8 mouse cellular contexts compared by ENCODE assay signal in the genomic region with DNA sequence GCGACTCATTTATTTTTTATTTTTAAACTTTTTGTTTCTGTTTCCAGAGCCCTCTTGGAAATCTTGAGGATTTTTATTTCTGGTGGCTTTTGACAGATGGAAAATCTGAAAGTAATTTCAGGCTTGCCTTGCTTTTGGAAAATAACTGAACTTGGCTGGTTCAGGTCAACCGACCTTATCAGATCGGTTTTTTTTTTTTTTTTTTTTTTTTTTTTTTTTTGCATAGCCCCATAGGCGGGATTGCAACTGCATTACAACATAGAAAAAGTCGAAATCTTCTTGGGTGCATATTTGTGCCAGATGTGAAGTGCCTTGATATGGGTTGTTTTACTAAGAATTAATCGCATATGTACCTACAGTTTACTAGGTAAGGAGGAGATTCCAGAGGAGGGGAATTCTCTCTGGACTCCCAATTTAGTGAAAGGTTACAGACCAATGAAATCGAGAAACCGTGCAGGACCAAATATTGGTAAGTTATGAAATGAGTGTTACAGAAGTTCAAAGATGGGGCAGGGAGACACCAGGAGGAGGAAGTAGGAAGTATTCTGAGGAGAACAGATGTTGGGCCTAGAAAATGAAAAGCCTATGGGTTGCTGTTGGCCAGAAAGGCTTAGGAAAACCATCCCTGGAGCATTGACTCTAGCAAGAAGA. TPM values are rescaled to one million over a fixed set of nuclear protein-coding genes. Genes with fewer than 3 reads are reported as not detected.
DNase-seq lines count a peak whose midpoint lies in the region; ATAC-seq and TF ChIP-seq lines count a peak whose summit lies in the region.

No protein-coding gene starts in this region.

- 8% methylated on average over 8 of the region's 8 CpGs for WGBS in spleen, adult 2 months
- 19% methylated on average over 8 of the region's 8 CpGs for WGBS in embryonic facial prominence, embryonic 12.5 days
- 22% methylated on average over 8 of the region's 8 CpGs for WGBS in hindbrain, embryonic 14.5 days
- whole genome bisulfite sequencing in midbrain, embryonic 14.5 days = 21% methylated on average over 8 of the region's 8 CpGs

- H3K9ac ChIP-seq in embryonic facial prominence, embryonic 12.5 days = peak overlapping the region; percentile 92
- H3K9ac ChIP-seq in hindbrain, embryonic 14.5 days = peak overlapping the region; percentile 91
- H3K9ac ChIP-seq in midbrain, embryonic 14.5 days (replicated peaks; ENCODE audit: low read length) = peak overlapping the region; percentile 95

- TF ChIP-seq CTCF in spleen, adult 2 months (IDR thresholded peaks at IDR 0.05; ENCODE audit: extremely low read depth, insufficient read depth, insufficient read length, insufficient replicate concordance) = no peak

- ATAC-seq in embryonic facial prominence, embryonic 12.5 days (ENCODE audit: insufficient number of reproducible peaks, insufficient read depth, low FRiP score, low TSS enrichment) = no peak
- ATAC-seq in hindbrain, embryonic 14.5 days (ENCODE audit: low FRiP score) = no peak
- no peak for ATAC-seq in midbrain, embryonic 14.5 days (ENCODE audit: low FRiP score, low TSS enrichment)

- intact Hi-C loops in left cerebral cortex, postnatal 25 days (cut with DNase I) = loop anchor here (1.0 to 2.0 kb wide), 3 partner anchors 21 to 1221 kb away; no protein-coding TSS in a partner anchor

- no peak for TF ChIP-seq POLR2A in spleen, adult 2 months (IDR thresholded peaks at IDR 0.05; ENCODE audit: low read depth, low read length)

- peak overlapping the region; percentile 100 for H3K27ac ChIP-seq in spleen, adult 2 months (ENCODE audit: insufficient read depth, low read length)
- H3K27ac ChIP-seq in embryonic facial prominence, embryonic 12.5 days = peak overlapping the region; percentile 97; the same call in 1 of the 2 replicates
- H3K27ac ChIP-seq in hindbrain, embryonic 14.5 days = peak overlapping the region; percentile 98
- peak overlapping the region; percentile 98; the same call in 1 of the 2 replicates for H3K27ac ChIP-seq in midbrain, embryonic 14.5 days (replicated peaks; ENCODE audit: low read depth, low read length)

- peak overlapping the region; percentile 100 for H3K4me3 ChIP-seq in spleen, adult 2 months (ENCODE audit: extremely low read depth, insufficient read depth, insufficient read length)
- H3K4me3 ChIP-seq in embryonic facial prominence, embryonic 12.5 days = peak overlapping the region; percentile 91
- H3K4me3 ChIP-seq in hindbrain, embryonic 14.5 days (replicated peaks; ENCODE audit: low read length) = peak overlapping the region; percentile 88
- H3K4me3 ChIP-seq in midbrain, embryonic 14.5 days (replicated peaks; ENCODE audit: low read depth, low read length) = peak overlapping the region; percentile 82

- peaks cover 3% of the 10 kb centered on the region for H3K36me3 ChIP-seq in spleen, adult 2 months (ENCODE audit: control insufficient read depth, insufficient read depth, low read length)
- no peaks in the 10 kb centered on the region for H3K36me3 ChIP-seq in embryonic facial prominence, embryonic 12.5 days
- H3K36me3 ChIP-seq in hindbrain, embryonic 14.5 days (replicated peaks; ENCODE audit: control insufficient read depth, insufficient read depth) = 0 out of 2 replicates have a peak, but pooled peaks cover 3% of the 10 kb centered on the region
- no peaks in the 10 kb centered on the region for H3K36me3 ChIP-seq in midbrain, embryonic 14.5 days (ENCODE audit: control insufficient read depth, insufficient read depth, low read length)

- H3K4me1 ChIP-seq in spleen, adult 2 months (ENCODE audit: control insufficient read depth, insufficient read depth, insufficient read length) = no peaks in the 10 kb centered on the region
- H3K4me1 ChIP-seq in embryonic facial prominence, embryonic 12.5 days = peaks cover 7% of the 10 kb centered on the region
- H3K4me1 ChIP-seq in hindbrain, embryonic 14.5 days (replicated peaks; ENCODE audit: control insufficient read depth, insufficient read depth, low read length) = peaks cover 16% of the 10 kb centered on the region
- peaks cover 8% of the 10 kb centered on the region for H3K4me1 ChIP-seq in midbrain, embryonic 14.5 days (ENCODE audit: control insufficient read depth, insufficient read depth, low read length)

- peak overlapping the region; percentile 60 for H3K4me2 ChIP-seq in embryonic facial prominence, embryonic 12.5 days (replicated peaks)
- H3K4me2 ChIP-seq in hindbrain, embryonic 14.5 days (replicated peaks) = peak overlapping the region; percentile 60
- H3K4me2 ChIP-seq in midbrain, embryonic 14.5 days (ENCODE audit: low read length) = peak overlapping the region; percentile 66

- no peak for DNase-seq in spleen, adult 2 months (ENCODE audit: low read depth in 1 of 2, low spot score in 2 of 2)
- no peak for DNase-seq in spleen, postnatal 10 days (ENCODE audit: low spot score in 2 of 2)
- DNase-seq in hindbrain, embryonic 14.5 days (ENCODE audit: low spot score) = no peak
- no peak for DNase-seq in midbrain, embryonic 14.5 days
- DNase-seq in yolk sac, embryonic 10.5 days (ENCODE audit: low spot score) = no peak
- no peak for DNase-seq in left cerebral cortex, postnatal 25 days (ENCODE audit: low spot score in 2 of 2)
- DNase-seq in embryo, embryonic 10 days (ENCODE audit: low spot score) = no peak

- no peaks in the 10 kb centered on the region for H3K27me3 ChIP-seq in spleen, adult 2 months (ENCODE audit: control insufficient read depth, insufficient read depth, low read length)
- no peaks in the 10 kb centered on the region for H3K27me3 ChIP-seq in embryonic facial prominence, embryonic 12.5 days
- H3K27me3 ChIP-seq in hindbrain, embryonic 14.5 days (ENCODE audit: control insufficient read depth, insufficient read depth, low read length) = no peaks in the 10 kb centered on the region
- no peaks in the 10 kb centered on the region for H3K27me3 ChIP-seq in midbrain, embryonic 14.5 days (ENCODE audit: control insufficient read depth, insufficient read depth, low read length)

- no peaks in the 10 kb centered on the region for H3K9me3 ChIP-seq in embryonic facial prominence, embryonic 12.5 days
- H3K9me3 ChIP-seq in hindbrain, embryonic 14.5 days (ENCODE audit: control insufficient read depth, low read length) = no peaks in the 10 kb centered on the region
- H3K9me3 ChIP-seq in midbrain, embryonic 14.5 days (ENCODE audit: control insufficient read depth, low read length) = no peaks in the 10 kb centered on the region

RNA-seq across cellular contexts. Expression of gene Ypel5, which starts 1.7 kb away (rescaled TPM):
- polyA plus RNA-seq in spleen, adult 2 months (2012; rRNA removed) = 14.1 and 17.7 TPM in 2 replicates
- polyA plus RNA-seq in embryonic facial prominence, embryonic 12.5 days (2016; fragmentation: Nextera tagmentation; extraction: Ambion mirVana) = 47.9 and 49.4 TPM in 2 replicates
- polyA plus RNA-seq in hindbrain, embryonic 14.5 days (2014; fragmentation: Nextera tagmentation; extraction: Ambion mirVana) = 118 TPM in 2 replicates
- polyA plus RNA-seq in midbrain, embryonic 14.5 days (2014; fragmentation: Nextera tagmentation; extraction: Ambion mirVana) = 120 and 131 TPM in 2 replicates
- 10 to 100 TPM; 83.5 to 91.9 TPM for total RNA-seq in left cerebral cortex, postnatal 25 days (2021)
